Mouse (Mus musculus) liver, postnatal 0 days (tissue): ENCODE results near the gene Paf1. TPM values are rescaled to one million over a fixed set of nuclear protein-coding genes. Genes with fewer than 3 reads are reported as not detected.
A peak's percentile ranks its signal among the peaks of the same experiment; 100 is the strongest.

Experiments used
- ATAC-seq: fragments of 200-750 bp; cut with Nextera tagmentation; 2 replicates; pipeline ENCODE4 v1.8.0; 2017; ENCODE audit warnings: mild to moderate bottlenecking, moderate library complexity
- DNase-seq: peaks from one replicate; pipeline ENCODE4 v3.0.0-alpha.2; 2016
- H3K27ac ChIP-seq: fragments of 300-500 bp; sonication (generic); 2 replicates; pipeline ENCODE4 v1.5.1; 2014; ENCODE audit warnings: antibody characterized with exemption, moderate library complexity, mild to moderate bottlenecking, low read depth
- H3K27me3 ChIP-seq: fragments of 300-500 bp; sonication (generic); 2 replicates; pipeline ENCODE4 v1.6.1; 2014; ENCODE audit warnings: low read length, control low read depth, mixed read lengths; ENCODE audit not compliant: insufficient read depth
- H3K36me3 ChIP-seq: fragments of 300-500 bp; sonication (generic); replicated peaks from 2 replicates; pipeline ENCODE4 v1.6.1; 2014; ENCODE audit warnings: mild to moderate bottlenecking, control low read depth, low read length, moderate library complexity, mixed read lengths; ENCODE audit not compliant: insufficient read depth
- H3K4me1 ChIP-seq: fragments of 300-500 bp; sonication (generic); 2 replicates; pipeline ENCODE4 v1.6.1; 2014; ENCODE audit warnings: antibody characterized with exemption, mild to moderate bottlenecking, control low read depth; ENCODE audit not compliant: insufficient read depth
- H3K4me2 ChIP-seq: fragments of 300-500 bp; sonication (generic); 2 replicates; pipeline ENCODE4 v1.6.1; 2014; ENCODE audit warnings: low read depth, mild to moderate bottlenecking, low read length, moderate library complexity, mixed read lengths
- H3K4me3 ChIP-seq: fragments of 300-500 bp; sonication (generic); 2 replicates; pipeline ENCODE4 v1.5.1; 2014; ENCODE audit warnings: low read depth, low read length
- H3K9ac ChIP-seq: fragments of 300-500 bp; sonication (generic); replicated peaks from 2 replicates; pipeline ENCODE4 v1.6.1; 2014; ENCODE audit warnings: mild to moderate bottlenecking, moderate library complexity
- H3K9me3 ChIP-seq: fragments of 300-500 bp; sonication (generic); 2 replicates; pipeline ENCODE4 v1.6.1; 2016; ENCODE audit warnings: mild to moderate bottlenecking, control low read depth, low read length, mixed read lengths
- CTCF ChIP-seq: sonication (generic); IDR thresholded peaks from 2 replicates; pipeline ENCODE4 v1.5.1; 2016; ENCODE audit warnings: antibody characterized with exemption, low read depth
- EP300 ChIP-seq: IDR thresholded peaks from 2 replicates; pipeline ENCODE4 v1.6.1; 2016; ENCODE audit warnings: antibody characterized with exemption, low read depth, mild to moderate bottlenecking
- WGBS: fragments of 180-500 bp; shearing (Covaris S2); extraction: QIAGEN DNeasy Blood & Tissue Kit; methylation state at CpG from one replicate; pipeline ENCODE4 v1.1.7; 2014; ENCODE audit not compliant: insufficient replicate concordance; 5-methylcytosine and 5-hydroxymethylcytosine counted together
- polyA plus RNA-seq: library from polyadenylated mRNA; unstranded; fragments of >200 nt; fragmentation: Nextera tagmentation; extraction: Ambion mirVana; gene quantifications from 2 replicates; pipeline ENCODE4 v1.2.1, GENCODE M21; 2015

Paf1 gene
- polyA plus RNA-seq, 1 experiment from 2014 or later: 21.1 TPM

- Histone ChIP-seq H3K4me3 (peak overlapping the region; percentile 82), H3K36me3 (peaks cover 23% of the 10 kb centered on the region), H3K27ac (no peak overlapping the region), H3K9me3 (no peaks in the 10 kb centered on the region), H3K9ac (peak overlapping the region; percentile 88), H3K27me3 (no peaks in the 10 kb centered on the region), H3K4me2 (peak overlapping the region; percentile 85), H3K4me1 (peaks cover 19% of the 10 kb centered on the region)
- ATAC-seq (no peak), DNase-seq (no peak)
- WGBS: 7% methylated on average over 4 of the region's 4 CpGs
- no peak for TF ChIP-seq EP300
- no peak for TF ChIP-seq CTCF
Measured at GRCm38 (mm10) chr7:28351676-28352191, 41.0 kb upstream of the Paf1 start.

- H3K9ac ChIP-seq: no peak overlapping the region
- TF ChIP-seq CTCF (peak; percentile 24; the same call in 1 of the 2 replicates), EP300 (no peak)
- H3K4me3 ChIP-seq: no peak overlapping the region
- no peak for DNase-seq
- WGBS: 85% methylated on average over 2 of the region's 2 CpGs
- H3K4me1 ChIP-seq: peaks cover 25% of the 10 kb centered on the region
- H3K27me3 ChIP-seq: no peaks in the 10 kb centered on the region
- no peak overlapping the region for H3K27ac ChIP-seq
- no peaks in the 10 kb centered on the region for H3K9me3 ChIP-seq
- ATAC-seq: no peak
- H3K4me2 ChIP-seq: no peak overlapping the region
- H3K36me3 ChIP-seq: peaks cover 23% of the 10 kb centered on the region
Measured at GRCm38 (mm10) chr7:28353267-28353666, 39.5 kb upstream of the Paf1 start.

- Histone ChIP-seq H3K4me3 (no peak overlapping the region), H3K9me3 (no peaks in the 10 kb centered on the region), H3K27me3 (no peaks in the 10 kb centered on the region), H3K27ac (no peak overlapping the region), H3K4me2 (no peak overlapping the region), H3K4me1 (peaks cover 32% of the 10 kb centered on the region), H3K9ac (no peak overlapping the region), H3K36me3 (peaks cover 23% of the 10 kb centered on the region)
- 72% methylated on average over 3 of the region's 3 CpGs for WGBS
- ATAC-seq (no peak), DNase-seq (no peak)
- TF ChIP-seq CTCF: no peak
- TF ChIP-seq EP300: no peak
Measured at GRCm38 (mm10) chr7:28354113-28354581, 38.6 kb upstream of the Paf1 start.

GRCm38 (mm10) chr7:28354596-28354995 is 38.2 kb upstream of the Paf1 start:
- Histone ChIP-seq H3K9me3 (no peaks in the 10 kb centered on the region), H3K4me3 (no peak overlapping the region), H3K27me3 (no peaks in the 10 kb centered on the region), H3K36me3 (peaks cover 23% of the 10 kb centered on the region), H3K9ac (no peak overlapping the region), H3K4me2 (no peak overlapping the region), H3K27ac (no peak overlapping the region), H3K4me1 (peaks cover 29% of the 10 kb centered on the region)
- TF ChIP-seq EP300: no peak
- TF ChIP-seq CTCF: no peak
- DNase-seq (no peak), ATAC-seq (no peak)
- WGBS: 90% methylated on average over 3 of the region's 3 CpGs

GRCm38 (mm10) chr7:28355221-28355620 is 37.5 kb upstream of the Paf1 start:
- 80% methylated on average over 3 of the region's 3 CpGs for WGBS
- no peak for TF ChIP-seq EP300
- no peak for TF ChIP-seq CTCF

GRCm38 (mm10) chr7:28356981-28357380 is 35.8 kb upstream of the Paf1 start:
- no peak for ATAC-seq
- Histone ChIP-seq H3K9me3 (no peaks in the 10 kb centered on the region), H3K4me2 (no peak overlapping the region), H3K9ac (no peak overlapping the region; the same call in 1 of the 2 replicates), H3K27ac (peak overlapping the region; percentile 78), H3K36me3 (peaks cover 29% of the 10 kb centered on the region), H3K4me3 (no peak overlapping the region), H3K27me3 (no peaks in the 10 kb centered on the region), H3K4me1 (peaks cover 19% of the 10 kb centered on the region)
- DNase-seq: no peak
- WGBS: 39% methylated on average over 5 of the region's 5 CpGs
- TF ChIP-seq CTCF: no peak
- no peak for TF ChIP-seq EP300

More at GRCm38 (mm10) chr7:28355221-28355620, 37.5 kb upstream of the Paf1 start:
- Histone ChIP-seq H3K9ac (no peak overlapping the region), H3K27ac (no peak overlapping the region), H3K4me2 (no peak overlapping the region), H3K27me3 (no peaks in the 10 kb centered on the region), H3K4me1 (peaks cover 23% of the 10 kb centered on the region), H3K4me3 (no peak overlapping the region), H3K36me3 (peaks cover 28% of the 10 kb centered on the region), H3K9me3 (no peaks in the 10 kb centered on the region)
- DNase-seq: no peak
- no peak for ATAC-seq
